Mouse (Mus musculus): ENCODE data around the gene Cald1. TPM values are rescaled to one million over a fixed set of nuclear protein-coding genes. Genes with fewer than 3 reads are reported as not detected.

Cald1 gene
- total RNA-seq, 2 experiments from 2014 or later, result 23.1 to 25.4 TPM

DNA sequence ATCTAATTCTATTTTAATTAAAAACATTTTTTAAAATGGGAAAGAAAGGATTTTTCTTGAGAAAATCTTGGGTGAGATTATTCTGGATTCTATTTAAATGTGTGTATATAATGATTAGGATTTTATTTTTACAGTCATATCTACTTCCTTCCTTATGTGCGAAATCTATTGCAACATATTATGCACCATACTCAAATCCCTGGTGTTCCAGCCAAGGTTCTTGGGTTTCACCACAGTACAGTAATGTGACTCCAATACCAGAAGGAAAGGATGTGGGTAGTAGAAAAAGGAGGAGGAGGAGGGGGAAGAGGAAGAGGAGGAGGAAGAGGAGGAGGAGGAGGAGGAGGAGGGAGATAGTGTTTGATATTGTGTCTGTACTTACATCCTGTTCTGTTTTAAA is 184.2 kb downstream of the Cald1 start:
- DNase-seq (ENCODE audit: extremely low spot score in 1 of 2, low spot score in 2 of 2), result no peak
- intact Hi-C loops (cut with DNase I), result loop anchor here (5.0 to 10.0 kb wide), 2 partner anchors 95 to 212 kb away; partner anchors contain the start of gene Cyren

DNA sequence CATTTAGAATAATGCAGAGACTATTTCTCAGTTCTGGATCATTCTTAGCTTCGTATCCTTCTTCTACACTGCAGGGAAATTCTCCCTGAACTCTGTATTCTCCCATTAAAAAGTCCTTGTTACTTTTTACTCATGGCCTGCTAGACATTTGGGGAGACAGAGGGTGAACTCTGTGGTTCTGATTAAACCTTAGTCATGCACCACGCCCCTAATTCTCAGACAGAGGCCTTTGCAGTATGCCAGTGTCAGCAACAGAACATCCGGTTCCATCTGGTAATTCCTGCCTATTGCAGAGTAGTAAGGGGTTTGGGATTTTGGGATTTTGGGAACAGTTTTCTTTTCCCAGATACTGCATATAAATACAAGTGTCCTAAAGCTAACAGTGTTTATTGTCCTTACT is 198.6 kb downstream of the Cald1 start:
- intact Hi-C loops (cut with DNase I), result no loop called here

DNA sequence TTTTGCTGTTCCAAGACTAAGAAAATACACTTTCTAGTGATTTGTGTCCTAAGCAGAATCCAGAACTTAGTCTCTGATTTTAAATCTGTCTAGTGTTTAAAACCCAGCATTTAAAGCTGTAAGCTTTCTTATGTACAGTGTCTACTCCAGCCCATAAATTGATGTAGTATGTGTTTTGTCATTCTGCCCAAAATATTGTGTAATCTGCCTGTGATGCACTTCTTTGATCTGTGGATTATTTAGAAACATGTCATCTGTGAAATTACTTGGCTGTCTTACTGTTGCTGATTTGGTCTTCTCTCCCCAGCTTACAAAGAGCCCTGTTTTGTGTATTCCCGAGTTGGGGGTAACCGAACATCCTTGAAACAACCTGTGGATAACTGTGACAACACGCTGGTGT is 199.6 kb downstream of the Cald1 start:
- intact Hi-C loops (cut with DNase I), result no loop called here
- DNase-seq (ENCODE audit: extremely low spot score in 1 of 2, low spot score in 2 of 2), result no peak

More for the DNA sequence above, 198.6 kb downstream of the Cald1 start:
- no peak for DNase-seq (ENCODE audit: extremely low spot score in 1 of 2, low spot score in 2 of 2)

DNA sequence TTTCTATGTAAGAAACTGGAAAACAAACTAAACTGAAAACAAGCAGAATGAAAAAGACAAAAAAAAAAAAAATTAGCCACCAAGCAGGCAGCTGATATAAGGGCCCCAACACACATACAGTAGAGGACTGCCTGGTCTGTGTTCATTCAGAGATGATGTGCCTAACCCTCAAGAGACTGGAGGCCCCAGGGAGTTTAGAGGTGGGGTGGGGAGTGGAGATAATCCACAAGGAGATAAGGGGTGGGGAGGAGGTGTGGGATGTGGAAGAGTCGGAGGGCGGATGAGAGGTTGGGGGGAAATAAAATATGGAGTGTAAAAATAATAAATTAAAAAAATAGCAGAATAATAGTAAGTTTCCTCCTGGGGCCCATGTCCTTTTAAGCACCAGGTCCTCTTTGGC is 207.3 kb downstream of the Cald1 start:
- intact Hi-C loops (cut with DNase I), result no loop called here
- DNase-seq (ENCODE audit: extremely low spot score in 1 of 2, low spot score in 2 of 2), result no peak

DNA sequence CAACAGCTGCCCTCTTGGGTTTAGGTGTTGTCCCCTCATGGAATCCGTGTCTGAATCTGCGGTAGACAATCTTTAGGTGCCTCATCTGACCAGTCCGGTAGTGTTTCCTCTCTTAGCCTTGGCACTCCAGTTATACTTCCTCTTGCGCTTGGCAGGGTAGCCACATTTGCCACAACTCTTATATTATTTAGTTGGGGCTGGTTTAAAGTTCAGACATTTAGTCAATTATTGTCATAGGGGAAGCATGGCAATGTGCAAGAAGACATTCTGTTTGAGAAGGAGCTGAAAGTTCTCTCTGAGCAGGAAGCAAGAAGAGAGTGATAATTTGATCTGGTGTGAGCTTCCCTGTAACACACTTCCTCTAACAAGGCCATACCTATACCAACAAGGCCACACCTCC is 212.4 kb downstream of the Cald1 start:
- intact Hi-C loops (cut with DNase I), result no loop called here
- DNase-seq (ENCODE audit: extremely low spot score in 1 of 2, low spot score in 2 of 2), result no peak

DNA sequence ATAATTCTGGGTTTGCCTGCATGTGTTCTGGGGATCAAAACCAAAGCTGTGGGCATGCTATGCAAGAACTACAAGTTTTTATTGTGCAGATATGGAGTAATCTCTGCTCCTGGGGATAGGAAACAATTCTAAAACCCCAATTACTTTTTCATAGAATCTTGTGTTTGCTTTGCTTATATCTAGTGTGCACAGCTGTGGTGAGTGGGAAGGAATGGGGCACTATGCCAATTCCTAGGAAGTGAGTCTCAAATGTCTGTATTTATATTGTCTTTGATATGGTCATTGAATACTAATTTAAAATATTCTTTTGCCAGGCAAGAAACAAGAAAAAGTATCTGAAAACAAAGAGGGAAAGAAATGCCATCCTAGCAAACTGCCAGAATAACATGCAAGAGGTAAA is 226.1 kb downstream of the Cald1 start:
- DNase-seq (ENCODE audit: extremely low spot score in 1 of 2, low spot score in 2 of 2), result peak in 1 of 2 experiments; percentile 16
- intact Hi-C loops (cut with DNase I), result no loop called here

Other genes starting within 250 kb of the Cald1 start
- 1 to 10 TPM in 1 of 2 experiments, under 1 TPM in 1; 0.84 to 1.1 TPM for gene Akr1b8, start 244.4 kb upstream of the Cald1 start, total RNA-seq (2021)
- 10 to 100 TPM; 15.6 to 15.7 TPM for gene Akr1b10, start 214.3 kb upstream of the Cald1 start, total RNA-seq (2021)
- gene Akr1b7, start 186.2 kb upstream of the Cald1 start, total RNA-seq (2021), result not detected
- gene Bpgm, start 122.3 kb upstream of the Cald1 start, total RNA-seq (2021), result 10 to 100 TPM; 69.5 to 79.9 TPM
- 10 to 100 TPM; 17.1 to 19.7 TPM for gene Agbl3, start 181.9 kb downstream of the Cald1 start, total RNA-seq (2021)

All from left cerebral cortex, postnatal 10 days (tissue).